22 mouse cellular contexts compared by ENCODE assay signal in genomic region chr1:92332248-92332584, GRCm38 (mm10).
DNase-seq lines count a peak whose midpoint lies in the region; TF ChIP-seq lines count a peak whose summit lies in the region.
"Had no signal": no experiment of that assay in that cellular context is flagged by ENCODE, and none has a peak within 500 bp of the region (broad histone marks: within the 10 kb centered on the region; RNA-seq: fewer than 3 reads in every experiment).

No protein-coding gene starts in this region.

- TF ChIP-seq CTCF in gastrocnemius, adult 2 months (IDR thresholded peaks at IDR 0.05): no peak

- peak; percentile 14 for DNase-seq in adrenal gland, adult 2 months
- no peak for DNase-seq in adrenal gland, postnatal 4 days (ENCODE audit: low spot score in 2 of 2)
- peak; percentile 60 for DNase-seq in gastrocnemius, adult 2 months
- no peak for DNase-seq in gastrocnemius, postnatal 4 days (ENCODE audit: low spot score in 2 of 2)
- DNase-seq in urinary bladder, postnatal 14 days (ENCODE audit: low spot score): peak; percentile 12
- no peak for DNase-seq in urinary bladder, adult 18-20 months (ENCODE audit: low spot score in 2 of 2)
- DNase-seq in layer of hippocampus, postnatal 14 days (ENCODE audit: low spot score in 2 of 2): no peak
- DNase-seq in left cerebral cortex, adult 8-10 months (ENCODE audit: low spot score in 2 of 2): no peak
- DNase-seq: cerebellum, adult 11-12 months; heart, adult 18-20 months; kidney, adult 11 months; layer of hippocampus, adult 9-11 months; right cerebral cortex, postnatal 14 days; thymus, adult 18-20 months; thymus, postnatal 4 days had no signal

- 0 out of 2 replicates have a peak overlapping the region, but pooled peaks have one; percentile 28 for H3K27ac ChIP-seq in gastrocnemius, adult 2 months
- H3K27ac ChIP-seq: embryonic facial prominence, embryonic 12.5 days; forebrain, embryonic 13.5 days; hindbrain, embryonic 13.5 days; midbrain, embryonic 15.5 days; neural tube, embryonic 12.5 days; stomach, embryonic 15.5 days had no signal

- no peak overlapping the region for H3K4me3 ChIP-seq in gastrocnemius, adult 2 months
- H3K4me3 ChIP-seq: embryonic facial prominence, embryonic 12.5 days; erythroblast, embryonic 14.5 days; forebrain, embryonic 13.5 days; hindbrain, embryonic 13.5 days; midbrain, embryonic 15.5 days; neural tube, embryonic 12.5 days; stomach, embryonic 15.5 days had no signal

- intact Hi-C loops in gastrocnemius, adult 2 months (cut with DNase I): no loop called here

Comparison
In these comparisons a context has a peak if more than half of its experiments do, and no peak if none do; other contexts are left out.
1. DNase-seq: peak in adrenal gland, adult 2 months (single experiment), gastrocnemius, adult 2 months (single experiment) and urinary bladder, postnatal 14 days (single experiment); none in adrenal gland, postnatal 4 days (0 of 2), gastrocnemius, postnatal 4 days (0 of 2), urinary bladder, adult 18-20 months (0 of 2), layer of hippocampus, postnatal 14 days (0 of 2) and left cerebral cortex, adult 8-10 months (0 of 2).